Mouse (Mus musculus) heart, embryonic 14.5 days (tissue): ENCODE results near the gene Usp42. TPM values are rescaled to one million over a fixed set of nuclear protein-coding genes. Genes with fewer than 3 reads are reported as not detected.

Experiments used
- ATAC-seq: fragments of 200-750 bp; cut with Nextera tagmentation; 2 replicates; pipeline ENCODE4 v1.8.0; 2017; ENCODE audit warnings: low read depth, moderate TSS enrichment; ENCODE audit not compliant: insufficient number of reproducible peaks, insufficient read depth, low FRiP score
- H3K27ac ChIP-seq, 2 experiments: fragments of 200-500 bp in 1 of 2; fragments of 300-500 bp in 1 of 2; sonication (generic) in 1 of 2; replicated peaks in 1 of 2; 2 replicates each; pipeline ENCODE4 v1.5.1; 2012 to 2014; ENCODE audit warnings: low read depth in 2 of 2, low read length in 2 of 2, control low read depth in 1 of 2, mild to moderate bottlenecking in 1 of 2, mixed read lengths in 1 of 2; ENCODE audit not compliant: control insufficient read depth in 1 of 2, insufficient read depth in 1 of 2
- H3K27me3 ChIP-seq: fragments of 300-500 bp; sonication (generic); 2 replicates; pipeline ENCODE4 v1.6.1; 2014; ENCODE audit warnings: mild to moderate bottlenecking, low read length, control low read depth; ENCODE audit not compliant: control insufficient read depth, insufficient read depth
- H3K36me3 ChIP-seq: fragments of 300-500 bp; sonication (generic); 2 replicates; pipeline ENCODE4 v1.6.1; 2014; ENCODE audit warnings: mild to moderate bottlenecking, control low read depth, low read length, mixed read lengths; ENCODE audit not compliant: control insufficient read depth, insufficient read depth
- H3K4me1 ChIP-seq, 2 experiments: fragments of 200-500 bp in 1 of 2; fragments of 300-500 bp in 1 of 2; sonication (generic) in 1 of 2; 2 replicates each; pipeline ENCODE4 v1.6.1; 2012 to 2014; ENCODE audit warnings: low read length in 2 of 2, control low read depth in 1 of 2, mixed read lengths in 1 of 2; ENCODE audit not compliant: control insufficient read depth in 2 of 2, insufficient read depth in 2 of 2
- H3K4me2 ChIP-seq: fragments of 300-500 bp; sonication (generic); 2 replicates; pipeline ENCODE4 v1.6.1; 2014; ENCODE audit warnings: mild to moderate bottlenecking, low read length
- H3K4me3 ChIP-seq, 2 experiments: fragments of 200-500 bp in 1 of 2; fragments of 300-500 bp in 1 of 2; sonication (generic) in 1 of 2; 2 replicates each; pipeline ENCODE4 v1.5.1; 2012 to 2014; ENCODE audit warnings: low read length in 2 of 2, mild to moderate bottlenecking in 2 of 2, control low read depth in 1 of 2, low read depth in 1 of 2, moderate library complexity in 1 of 2; ENCODE audit not compliant: control insufficient read depth in 1 of 2, insufficient read depth in 1 of 2
- H3K9ac ChIP-seq: fragments of 300-500 bp; sonication (generic); 2 replicates; pipeline ENCODE4 v1.6.1; 2014; ENCODE audit warnings: mild to moderate bottlenecking, low read length
- H3K9me3 ChIP-seq: fragments of 300-500 bp; sonication (generic); 2 replicates; pipeline ENCODE4 v1.6.1; 2016; ENCODE audit warnings: low read length, control low read depth; ENCODE audit not compliant: control insufficient read depth
- WGBS: fragments of 180-500 bp; shearing (Covaris S2); extraction: QIAGEN DNeasy Blood & Tissue Kit; methylation state at CpG from one replicate; pipeline ENCODE4 v1.1.7; 2014; 5-methylcytosine and 5-hydroxymethylcytosine counted together
- polyA plus RNA-seq: library from polyadenylated mRNA; unstranded; fragments of >200 nt; fragmentation: Nextera tagmentation; extraction: Ambion mirVana; gene quantifications from 2 replicates; pipeline ENCODE4 v1.2.1, GENCODE M21; 2014

Usp42 gene
- 12.6 and 12.8 TPM in 2 replicates for polyA plus RNA-seq

GRCm38 (mm10) chr5:143732180-143732891 is at the start of gene Usp42:
Gene Usp42 (minus strand): TSS chr5:143732280.
- H3K27ac ChIP-seq: peak within 1 kb of the TSS; percentile 81 to 91
- peak within 1 kb of the TSS; percentile 69 to 97 for H3K4me3 ChIP-seq
- under 1% methylated on average over 70 of the region's 82 CpGs for WGBS
- H3K9ac ChIP-seq: peak within 1 kb of the TSS; percentile 97
- H3K4me2 ChIP-seq: peak within 1 kb of the TSS; percentile 85
- peak; percentile 97 for ATAC-seq
- H3K27me3 ChIP-seq: no peaks in the 10 kb centered on the region
- H3K4me1 ChIP-seq: peaks cover 4 to 12% of the 10 kb centered on the region in 2 experiments
- no peaks in the 10 kb centered on the region for H3K9me3 ChIP-seq
- H3K36me3 ChIP-seq: peaks cover 7% of the 10 kb centered on the region

GRCm38 (mm10) chr5:143760508-143760907 is 28.4 kb upstream of the Usp42 start:
- H3K9ac ChIP-seq: no peak overlapping the region
- no peak overlapping the region for H3K27ac ChIP-seq
- H3K4me3 ChIP-seq: no peak overlapping the region
- no peak overlapping the region for H3K4me2 ChIP-seq
- no peaks in the 10 kb centered on the region for H3K9me3 ChIP-seq
- no peaks in the 10 kb centered on the region for H3K36me3 ChIP-seq
- WGBS: 90% methylated on average over 3 of the region's 3 CpGs
- no peak for ATAC-seq
- H3K4me1 ChIP-seq: peaks cover 0 to 6% of the 10 kb centered on the region in 2 experiments; a peak in 1 of 4 replicates
- H3K27me3 ChIP-seq: 0 out of 2 replicates have a peak, but pooled peaks cover 3% of the 10 kb centered on the region

- WGBS: 84% methylated on average over 8 of the region's 8 CpGs
These were observed 27.5 kb upstream of the Usp42 start for GRCm38 (mm10) chr5:143759554-143759953.

GRCm38 (mm10) chr5:143757755-143758443 is 25.8 kb upstream of the Usp42 start:
- peak; percentile 82 for ATAC-seq
- Histone ChIP-seq H3K9me3 (no peaks in the 10 kb centered on the region), H3K36me3 (no peaks in the 10 kb centered on the region), H3K4me2 (peak overlapping the region; percentile 68), H3K9ac (peak overlapping the region; percentile 60), H3K4me3 (peak overlapping the region; percentile 41 to 53), H3K4me1 (peaks cover 0 to 6% of the 10 kb centered on the region in 2 experiments; a peak in 1 of 4 replicates), H3K27ac (no peak overlapping the region), H3K27me3 (0 out of 2 replicates have a peak, but pooled peaks cover 3% of the 10 kb centered on the region)
- WGBS: 18% methylated on average over 28 of the region's 28 CpGs

More at GRCm38 (mm10) chr5:143759554-143759953, 27.5 kb upstream of the Usp42 start:
- peaks cover 0 to 6% of the 10 kb centered on the region in 2 experiments; a peak in 1 of 4 replicates for H3K4me1 ChIP-seq
- 0 out of 2 replicates have a peak, but pooled peaks cover 3% of the 10 kb centered on the region for H3K27me3 ChIP-seq
- H3K9ac ChIP-seq: no peak overlapping the region
- no peak overlapping the region; the same call in 1 of the 2 replicates for H3K4me2 ChIP-seq
- no peak overlapping the region for H3K27ac ChIP-seq
- ATAC-seq: no peak
- H3K9me3 ChIP-seq: no peaks in the 10 kb centered on the region
- no peaks in the 10 kb centered on the region for H3K36me3 ChIP-seq
- H3K4me3 ChIP-seq: no peak overlapping the region

GRCm38 (mm10) chr5:143755529-143756141 is 23.6 kb upstream of the Usp42 start:
- WGBS: 90% methylated on average over 9 of the region's 9 CpGs

GRCm38 (mm10) chr5:143749630-143750208 is 17.6 kb upstream of the Usp42 start:
- Histone ChIP-seq H3K4me3 (no peak overlapping the region), H3K27ac (no peak overlapping the region), H3K36me3 (no peaks in the 10 kb centered on the region), H3K4me1 (no peaks in the 10 kb centered on the region), H3K9ac (no peak overlapping the region), H3K27me3 (no peaks in the 10 kb centered on the region), H3K9me3 (no peaks in the 10 kb centered on the region), H3K4me2 (no peak overlapping the region)
- 61% methylated on average over 2 of the region's 2 CpGs for WGBS
- ATAC-seq: no peak

More at GRCm38 (mm10) chr5:143755529-143756141, 23.6 kb upstream of the Usp42 start:
- H3K4me3 ChIP-seq: no peak overlapping the region
- ATAC-seq: no peak
- no peaks in the 10 kb centered on the region for H3K9me3 ChIP-seq
- H3K9ac ChIP-seq: no peak overlapping the region
- no peak overlapping the region for H3K4me2 ChIP-seq
- H3K4me1 ChIP-seq: peaks cover 0 to 6% of the 10 kb centered on the region in 2 experiments; a peak in 1 of 4 replicates
- H3K27me3 ChIP-seq: 0 out of 2 replicates have a peak, but pooled peaks cover 3% of the 10 kb centered on the region
- no peaks in the 10 kb centered on the region for H3K36me3 ChIP-seq
- no peak overlapping the region for H3K27ac ChIP-seq
